Mouse (Mus musculus): ENCODE measurements at regions not wholly inside any gene's neighbourhood (a gene's known extent, or its start where the extent isn't known, plus 50 kb on each side); places are given as distances from the start of the nearest gene placed in this dataset.

- ATAC-seq = no peak
Measured at GRCm38 (mm10) chr3:104295015-104295719, 75.0 kb upstream of the Magi3 start.

GRCm38 (mm10) chr3:104293869-104294268 is 73.7 kb upstream of the Magi3 start:
- no peak for ATAC-seq

DNA sequence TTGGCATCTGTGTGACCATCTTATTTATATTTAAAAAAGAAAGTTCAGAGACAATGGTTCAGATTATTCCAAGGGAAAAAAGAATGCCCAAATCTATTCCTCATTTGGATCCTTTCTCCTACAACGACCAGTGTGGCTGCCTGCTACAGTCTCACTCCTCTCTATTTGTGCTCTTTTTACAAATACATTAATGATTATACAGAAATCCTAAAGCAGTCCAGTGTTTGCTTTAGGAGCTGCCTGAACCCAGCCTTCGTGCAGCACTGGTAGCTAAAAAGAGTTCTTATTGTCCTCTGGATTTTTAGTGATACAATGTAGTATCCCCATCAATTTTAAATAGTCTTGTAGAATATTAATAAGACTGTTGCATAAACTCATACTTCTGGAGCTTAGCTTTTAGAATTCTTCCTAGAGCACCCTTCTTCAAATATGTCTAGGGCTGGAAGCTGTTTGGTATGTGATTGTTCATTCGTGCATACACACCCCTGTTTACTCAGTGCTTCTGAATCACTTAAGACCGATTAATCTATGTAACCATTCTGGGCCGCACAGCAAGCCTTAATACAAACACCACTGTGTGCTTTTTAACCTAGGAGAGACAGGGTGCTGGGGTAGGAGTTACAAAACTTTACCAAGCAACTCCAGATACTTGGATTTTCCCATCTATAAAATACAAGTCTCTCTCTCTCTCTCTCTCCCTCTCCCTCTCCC is 69.0 kb upstream of the Magi3 start:
- ATAC-seq = no peak

DNA sequence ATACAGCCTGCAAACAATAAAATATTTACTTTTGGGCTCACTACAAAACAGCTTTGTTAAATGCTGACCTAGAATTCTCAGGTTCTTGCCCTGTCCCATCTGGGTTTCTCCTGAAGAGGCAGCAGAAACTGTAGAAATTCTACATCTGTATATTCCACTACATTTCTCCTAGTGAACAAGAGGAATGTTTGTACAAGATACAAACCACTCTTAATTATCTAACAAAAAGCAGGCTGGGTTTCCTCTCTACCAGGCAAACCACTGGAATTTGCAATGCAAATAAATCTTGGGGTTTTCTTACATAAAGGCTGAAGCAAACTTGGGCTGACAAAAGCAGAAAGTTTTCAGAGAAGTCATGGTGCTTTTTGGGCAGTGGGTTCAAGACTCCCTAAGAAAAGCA is 67.7 kb upstream of the Magi3 start:
- ATAC-seq = no peak

- ATAC-seq = no peak
Measured at GRCm38 (mm10) chr3:104284961-104285360, 64.8 kb upstream of the Magi3 start.

GRCm38 (mm10) chr3:104283855-104284254 is 63.7 kb upstream of the Magi3 start:
- ATAC-seq = no peak

GRCm38 (mm10) chr3:104279505-104279904 is 59.3 kb upstream of the Magi3 start:
- no peak for ATAC-seq

GRCm38 (mm10) chr3:104274718-104275302 is 54.6 kb upstream of the Magi3 start:
- no peak for ATAC-seq

DNA sequence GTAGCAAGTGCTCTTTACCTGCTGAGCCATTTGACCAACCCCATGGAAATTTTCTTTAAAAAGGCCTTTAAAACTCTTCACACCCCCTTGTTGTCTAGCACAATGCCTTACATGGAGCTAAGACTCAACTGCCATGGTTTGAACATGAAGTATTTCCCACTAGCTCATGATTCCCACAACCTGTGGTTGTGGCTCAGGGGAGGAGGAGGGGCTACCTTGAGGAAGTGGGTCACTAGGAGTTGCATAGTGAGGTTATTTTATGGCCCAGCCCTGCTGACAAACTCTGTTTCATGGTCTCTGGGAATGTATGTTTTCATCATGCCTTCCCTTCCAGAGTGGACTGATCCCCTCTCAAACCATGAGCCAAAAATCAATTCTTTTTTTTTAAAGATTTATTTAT is 53.9 kb upstream of the Magi3 start:
- no peak for ATAC-seq
